Mouse (Mus musculus) heart, postnatal 0 days (tissue): Measurements from ENCODE around the gene Tmprss7.
A peak's percentile ranks its signal among the peaks of the same experiment; 100 is the strongest.

Source experiments
- CTCF ChIP-seq: IDR thresholded peaks from 2 replicates; pipeline ENCODE4 v1.5.1; 2016; ENCODE audit warnings: antibody characterized with exemption, control low read depth, low read depth
- EP300 ChIP-seq: IDR thresholded peaks from 2 replicates; pipeline ENCODE4 v1.6.1; 2016; ENCODE audit warnings: antibody characterized with exemption, low read depth

- TF ChIP-seq CTCF (peak; percentile 66), EP300 (no peak)
Measured at GRCm38 (mm10) chr16:45608481-45608954, 84.9 kb downstream of the Tmprss7 start.
